Mouse (Mus musculus) neural tube, embryonic 15.5 days (tissue): ENCODE results near the gene Mrln. TPM values are rescaled to one million over a fixed set of nuclear protein-coding genes. Genes with fewer than 3 reads are reported as not detected.

Experiments
- ATAC-seq: fragments of 200-750 bp; cut with Nextera tagmentation; 2 replicates; pipeline ENCODE4 v1.8.0; 2017; ENCODE audit warnings: mild to moderate bottlenecking, moderate TSS enrichment, moderate library complexity; ENCODE audit not compliant: low FRiP score
- H3K27ac ChIP-seq: fragments of 300-500 bp; sonication (generic); replicated peaks from 2 replicates; pipeline ENCODE4 v1.5.1; 2015; ENCODE audit warnings: mild to moderate bottlenecking, inconsistent platforms
- H3K27me3 ChIP-seq: fragments of 300-500 bp; sonication (generic); replicated peaks from 2 replicates; pipeline ENCODE4 v1.6.1; 2015; ENCODE audit warnings: inconsistent platforms
- H3K36me3 ChIP-seq: fragments of 300-500 bp; sonication (generic); 2 replicates; pipeline ENCODE4 v1.6.1; 2015; ENCODE audit warnings: inconsistent platforms
- H3K4me1 ChIP-seq: fragments of 300-500 bp; sonication (generic); 2 replicates; pipeline ENCODE4 v1.6.1; 2015; ENCODE audit warnings: inconsistent platforms
- H3K4me2 ChIP-seq: fragments of 300-500 bp; sonication (generic); 2 replicates; pipeline ENCODE4 v1.6.1; 2015; ENCODE audit warnings: inconsistent platforms, mild to moderate bottlenecking, moderate library complexity
- H3K4me3 ChIP-seq: fragments of 300-500 bp; sonication (generic); replicated peaks from 2 replicates; pipeline ENCODE4 v1.5.1; 2015; ENCODE audit warnings: mild to moderate bottlenecking, inconsistent platforms
- H3K9ac ChIP-seq: fragments of 300-500 bp; sonication (generic); replicated peaks from 2 replicates; pipeline ENCODE4 v1.6.1; 2015; ENCODE audit warnings: mild to moderate bottlenecking, inconsistent platforms
- H3K9me3 ChIP-seq: fragments of 300-500 bp; sonication (generic); replicated peaks from 2 replicates; pipeline ENCODE4 v1.6.1; 2016; ENCODE audit warnings: inconsistent platforms
- WGBS: fragments of 180-500 bp; shearing (Covaris S2); methylation state at CpG from one replicate; pipeline ENCODE4 v1.1.7; 2015; ENCODE audit warnings: mixed read lengths; 5-methylcytosine and 5-hydroxymethylcytosine counted together
- polyA plus RNA-seq: library from polyadenylated mRNA; unstranded; fragments of >200 nt; fragmentation: Nextera tagmentation; extraction: Ambion mirVana; gene quantifications from 2 replicates; pipeline ENCODE4 v1.2.1, GENCODE M21; 2015

Mrln gene
- polyA plus RNA-seq, 1 experiment from 2014 or later = 4.4 TPM

- no peaks in the 10 kb centered on the region for H3K36me3 ChIP-seq
- no peak overlapping the region for H3K4me2 ChIP-seq
- no peak overlapping the region for H3K4me3 ChIP-seq
- H3K9ac ChIP-seq = no peak overlapping the region
- H3K9me3 ChIP-seq = no peaks in the 10 kb centered on the region
- no peak for ATAC-seq
- no peaks in the 10 kb centered on the region for H3K4me1 ChIP-seq
- 91% methylated on average over 3 of the region's 3 CpGs for WGBS
- H3K27me3 ChIP-seq = no peaks in the 10 kb centered on the region
- H3K27ac ChIP-seq = no peak overlapping the region
Observed at GRCm38 (mm10) chr10:70262051-70262450, 57.6 kb downstream of the Mrln start.

- Histone ChIP-seq H3K27ac (no peak overlapping the region), H3K9ac (no peak overlapping the region), H3K36me3 (no peaks in the 10 kb centered on the region), H3K4me2 (no peak overlapping the region), H3K4me1 (no peaks in the 10 kb centered on the region), H3K27me3 (no peaks in the 10 kb centered on the region), H3K4me3 (no peak overlapping the region), H3K9me3 (no peaks in the 10 kb centered on the region)
- ATAC-seq = no peak
- WGBS = 82% methylated on average over 4 of the region's 4 CpGs
Observed at GRCm38 (mm10) chr10:70263681-70264189, 59.3 kb downstream of the Mrln start.

- Histone ChIP-seq H3K4me1 (no peaks in the 10 kb centered on the region), H3K27me3 (no peaks in the 10 kb centered on the region), H3K4me2 (no peak overlapping the region), H3K27ac (no peak overlapping the region), H3K9ac (no peak overlapping the region), H3K36me3 (no peaks in the 10 kb centered on the region), H3K4me3 (no peak overlapping the region), H3K9me3 (no peaks in the 10 kb centered on the region)
- 91% methylated on average over 9 of the region's 9 CpGs for WGBS
- ATAC-seq = no peak
Observed at GRCm38 (mm10) chr10:70264337-70265036, 60.0 kb downstream of the Mrln start.

- 85% methylated on average over 6 of the region's 6 CpGs for WGBS
- no peak for ATAC-seq
Observed at GRCm38 (mm10) chr10:70266501-70266900, 62.0 kb downstream of the Mrln start.

GRCm38 (mm10) chr10:70268581-70269446 lies 64.3 kb downstream of the Mrln start:
- ATAC-seq = no peak
- Histone ChIP-seq H3K9me3 (no peaks in the 10 kb centered on the region), H3K27me3 (no peaks in the 10 kb centered on the region)

More at GRCm38 (mm10) chr10:70266501-70266900, 62.0 kb downstream of the Mrln start:
- Histone ChIP-seq H3K4me3 (no peak overlapping the region), H3K36me3 (no peaks in the 10 kb centered on the region), H3K9me3 (no peaks in the 10 kb centered on the region), H3K9ac (no peak overlapping the region), H3K4me1 (no peaks in the 10 kb centered on the region), H3K27ac (no peak overlapping the region), H3K4me2 (no peak overlapping the region), H3K27me3 (no peaks in the 10 kb centered on the region)

More at GRCm38 (mm10) chr10:70268581-70269446, 64.3 kb downstream of the Mrln start:
- no peaks in the 10 kb centered on the region for H3K4me1 ChIP-seq
- H3K4me3 ChIP-seq = no peak overlapping the region
- no peak overlapping the region for H3K9ac ChIP-seq
- no peaks in the 10 kb centered on the region for H3K36me3 ChIP-seq
- 79% methylated on average over 23 of the region's 23 CpGs for WGBS
- no peak overlapping the region for H3K27ac ChIP-seq
- H3K4me2 ChIP-seq = no peak overlapping the region

Other genes with a start within 250 kb of the Mrln start
- 22.3 and 22.7 TPM in 2 replicates for gene Ccdc6, start 107.5 kb upstream of the Mrln start, polyA plus RNA-seq
- 1.0 and 1.8 TPM in 2 replicates for gene Slc16a9, start 40.4 kb downstream of the Mrln start, polyA plus RNA-seq
- gene Fam13c, start 235.8 kb downstream of the Mrln start, polyA plus RNA-seq = 19.6 and 21.4 TPM in 2 replicates